Mouse (Mus musculus) liver, postnatal 0 days (tissue): ENCODE measurements at regions not wholly inside any gene's neighbourhood (a gene's known extent, or its start where the extent isn't known, plus 50 kb on each side); places are given as distances from the start of the nearest gene placed in this dataset.

Source experiments
- ATAC-seq: fragments of 200-750 bp; cut with Nextera tagmentation; 2 replicates; pipeline ENCODE4 v1.8.0; 2017; ENCODE audit warnings: mild to moderate bottlenecking, moderate library complexity
- DNase-seq: peaks from one replicate; pipeline ENCODE4 v3.0.0-alpha.2; 2016
- H3K27ac ChIP-seq: fragments of 300-500 bp; sonication (generic); 2 replicates; pipeline ENCODE4 v1.5.1; 2014; ENCODE audit warnings: antibody characterized with exemption, moderate library complexity, mild to moderate bottlenecking, low read depth
- H3K27me3 ChIP-seq: fragments of 300-500 bp; sonication (generic); 2 replicates; pipeline ENCODE4 v1.6.1; 2014; ENCODE audit warnings: low read length, control low read depth, mixed read lengths; ENCODE audit not compliant: insufficient read depth
- H3K36me3 ChIP-seq: fragments of 300-500 bp; sonication (generic); replicated peaks from 2 replicates; pipeline ENCODE4 v1.6.1; 2014; ENCODE audit warnings: mild to moderate bottlenecking, control low read depth, low read length, moderate library complexity, mixed read lengths; ENCODE audit not compliant: insufficient read depth
- H3K4me1 ChIP-seq: fragments of 300-500 bp; sonication (generic); 2 replicates; pipeline ENCODE4 v1.6.1; 2014; ENCODE audit warnings: antibody characterized with exemption, mild to moderate bottlenecking, control low read depth; ENCODE audit not compliant: insufficient read depth
- H3K4me2 ChIP-seq: fragments of 300-500 bp; sonication (generic); 2 replicates; pipeline ENCODE4 v1.6.1; 2014; ENCODE audit warnings: low read depth, mild to moderate bottlenecking, low read length, moderate library complexity, mixed read lengths
- H3K4me3 ChIP-seq: fragments of 300-500 bp; sonication (generic); 2 replicates; pipeline ENCODE4 v1.5.1; 2014; ENCODE audit warnings: low read depth, low read length
- H3K9ac ChIP-seq: fragments of 300-500 bp; sonication (generic); replicated peaks from 2 replicates; pipeline ENCODE4 v1.6.1; 2014; ENCODE audit warnings: mild to moderate bottlenecking, moderate library complexity
- H3K9me3 ChIP-seq: fragments of 300-500 bp; sonication (generic); 2 replicates; pipeline ENCODE4 v1.6.1; 2016; ENCODE audit warnings: mild to moderate bottlenecking, control low read depth, low read length, mixed read lengths
- CTCF ChIP-seq: sonication (generic); IDR thresholded peaks from 2 replicates; pipeline ENCODE4 v1.5.1; 2016; ENCODE audit warnings: antibody characterized with exemption, low read depth
- EP300 ChIP-seq: IDR thresholded peaks from 2 replicates; pipeline ENCODE4 v1.6.1; 2016; ENCODE audit warnings: antibody characterized with exemption, low read depth, mild to moderate bottlenecking
- WGBS: fragments of 180-500 bp; shearing (Covaris S2); extraction: QIAGEN DNeasy Blood & Tissue Kit; methylation state at CpG from one replicate; pipeline ENCODE4 v1.1.7; 2014; ENCODE audit not compliant: insufficient replicate concordance; 5-methylcytosine and 5-hydroxymethylcytosine counted together

- DNase-seq, result no peak
- Histone ChIP-seq H3K9ac (no peak overlapping the region), H3K4me2 (no peak overlapping the region), H3K9me3 (no peaks in the 10 kb centered on the region), H3K4me3 (no peak overlapping the region), H3K27me3 (no peaks in the 10 kb centered on the region), H3K4me1 (no peaks in the 10 kb centered on the region), H3K27ac (no peak overlapping the region), H3K36me3 (no peaks in the 10 kb centered on the region)
- ATAC-seq, result no peak
- TF ChIP-seq CTCF (no peak), EP300 (no peak)
- 80% methylated on average over 6 of the region's 6 CpGs for WGBS
Observed at GRCm38 (mm10) chr12:9091951-9092350, 62.2 kb downstream of the Ttc32 start.

GRCm38 (mm10) chr12:9095061-9095460, 65.3 kb downstream of the Ttc32 start:
- DNase-seq, result no peak
- Histone ChIP-seq H3K9me3 (no peaks in the 10 kb centered on the region), H3K27me3 (no peaks in the 10 kb centered on the region), H3K4me3 (no peak overlapping the region), H3K4me1 (no peaks in the 10 kb centered on the region), H3K4me2 (no peak overlapping the region), H3K9ac (no peak overlapping the region), H3K36me3 (no peaks in the 10 kb centered on the region), H3K27ac (no peak overlapping the region)
- no peak for TF ChIP-seq EP300
- TF ChIP-seq CTCF, result no peak
- ATAC-seq, result no peak

GRCm38 (mm10) chr12:9106416-9106815, 76.6 kb downstream of the Ttc32 start:
- TF ChIP-seq CTCF, result no peak
- TF ChIP-seq EP300, result no peak
- no peaks in the 10 kb centered on the region for H3K4me1 ChIP-seq
- DNase-seq, result no peak

GRCm38 (mm10) chr12:9109806-9110205, 80.0 kb downstream of the Ttc32 start:
- no peaks in the 10 kb centered on the region for H3K9me3 ChIP-seq
- ATAC-seq (no peak), DNase-seq (no peak)
- no peak overlapping the region for H3K4me3 ChIP-seq
- H3K27me3 ChIP-seq, result no peaks in the 10 kb centered on the region
- no peaks in the 10 kb centered on the region for H3K36me3 ChIP-seq
- 64% methylated on average over 7 of the region's 7 CpGs for WGBS
- no peaks in the 10 kb centered on the region for H3K4me1 ChIP-seq
- H3K9ac ChIP-seq, result no peak overlapping the region
- TF ChIP-seq EP300 (no peak), CTCF (no peak)
- no peak overlapping the region for H3K27ac ChIP-seq
- H3K4me2 ChIP-seq, result no peak overlapping the region

More at GRCm38 (mm10) chr12:9106416-9106815, 76.6 kb downstream of the Ttc32 start:
- Histone ChIP-seq H3K36me3 (no peaks in the 10 kb centered on the region), H3K4me2 (no peak overlapping the region), H3K4me3 (no peak overlapping the region), H3K9me3 (no peaks in the 10 kb centered on the region), H3K27ac (no peak overlapping the region), H3K27me3 (no peaks in the 10 kb centered on the region), H3K9ac (no peak overlapping the region)
- WGBS, result 39% methylated on average over 3 of the region's 3 CpGs
- ATAC-seq, result no peak

GRCm38 (mm10) chr12:9112161-9112674, 82.4 kb downstream of the Ttc32 start:
- TF ChIP-seq CTCF, result no peak
- no peak for TF ChIP-seq EP300

DNA sequence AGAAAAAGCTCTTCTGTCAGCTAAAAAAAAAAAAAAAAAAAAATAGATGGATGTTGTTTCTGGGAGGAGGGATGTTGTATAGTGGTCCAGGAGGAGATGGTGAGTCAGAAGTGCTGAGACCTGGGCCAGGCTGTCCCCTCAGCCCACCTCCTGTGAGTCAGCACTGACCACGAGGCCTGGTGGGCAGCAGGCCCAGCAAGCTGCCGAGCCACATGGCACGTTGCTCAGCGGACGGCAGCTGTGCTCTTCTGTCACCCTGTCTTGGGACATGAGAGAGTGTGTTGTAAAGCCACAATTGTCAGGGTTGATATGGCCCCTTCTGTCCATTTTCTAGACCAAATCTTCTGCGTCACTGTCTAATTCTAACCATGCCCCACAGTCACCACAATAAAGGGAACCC, 83.9 kb downstream of the Ttc32 start:
- Histone ChIP-seq H3K9ac (no peak overlapping the region), H3K36me3 (no peaks in the 10 kb centered on the region), H3K27ac (no peak overlapping the region), H3K9me3 (no peaks in the 10 kb centered on the region), H3K27me3 (no peaks in the 10 kb centered on the region), H3K4me2 (no peak overlapping the region), H3K4me3 (no peak overlapping the region), H3K4me1 (no peaks in the 10 kb centered on the region)
- 70% methylated on average over 6 of the region's 6 CpGs for WGBS
- ATAC-seq (no peak), DNase-seq (no peak)
- TF ChIP-seq CTCF (no peak), EP300 (no peak)

More at GRCm38 (mm10) chr12:9112161-9112674, 82.4 kb downstream of the Ttc32 start:
- Histone ChIP-seq H3K27me3 (no peaks in the 10 kb centered on the region), H3K27ac (no peak overlapping the region), H3K36me3 (no peaks in the 10 kb centered on the region), H3K4me1 (no peaks in the 10 kb centered on the region), H3K4me3 (no peak overlapping the region), H3K4me2 (no peak overlapping the region), H3K9me3 (no peaks in the 10 kb centered on the region), H3K9ac (no peak overlapping the region)
- WGBS, result 69% methylated on average over 3 of the region's 3 CpGs
- ATAC-seq, result no peak
- DNase-seq, result no peak

- no peaks in the 10 kb centered on the region for H3K4me1 ChIP-seq
- H3K27me3 ChIP-seq, result no peaks in the 10 kb centered on the region
- ATAC-seq, result no peak
- 71% methylated on average over 1 of the region's 1 CpGs for WGBS
- H3K9ac ChIP-seq, result no peak overlapping the region
- H3K9me3 ChIP-seq, result no peaks in the 10 kb centered on the region
- H3K27ac ChIP-seq, result no peak overlapping the region
- no peak for DNase-seq
- no peaks in the 10 kb centered on the region for H3K36me3 ChIP-seq
- no peak overlapping the region for H3K4me3 ChIP-seq
- no peak overlapping the region for H3K4me2 ChIP-seq
- TF ChIP-seq EP300 (no peak), CTCF (no peak)
Observed at GRCm38 (mm10) chr12:9114061-9114460, 84.3 kb downstream of the Ttc32 start.
